In the genomic region with DNA sequence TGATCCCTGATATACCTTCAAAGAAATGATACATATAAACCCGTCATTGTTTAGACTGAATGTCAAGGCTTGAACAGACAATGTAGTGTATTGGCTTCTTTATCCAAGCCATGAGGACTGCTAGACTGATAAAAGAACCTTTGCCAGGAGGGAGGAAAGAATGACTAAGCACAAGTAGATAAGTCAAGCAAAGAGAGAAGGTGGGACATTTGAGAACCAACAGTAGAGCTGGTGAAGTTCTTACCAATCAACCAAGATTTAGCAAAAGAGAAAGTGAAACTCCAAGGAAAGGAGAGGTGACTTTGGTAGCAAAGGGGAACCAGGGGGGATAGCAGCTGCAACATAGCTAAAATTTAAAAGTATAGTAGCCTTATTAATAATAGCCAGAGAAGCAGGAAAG, we compare ENCODE assay signal across 1 mouse cellular context.
TF ChIP-seq lines count a peak whose summit lies in the region.

No protein-coding gene starts in this region.

TF ChIP-seq in MEL, 35 proteins besides CTCF, POLR2A, EP300 and RAD21 (continued from another document):
- TF ChIP-seq JUND (IDR thresholded peaks at IDR 0.05; ENCODE audit: low read depth, low read length): no peak
